Mouse (Mus musculus): ENCODE results near the gene Cdc25a. TPM values are rescaled to one million over a fixed set of nuclear protein-coding genes. Genes with fewer than 3 reads are reported as not detected.
A peak's percentile ranks its signal among the peaks of the same experiment; 100 is the strongest.

Cdc25a gene
- polyA plus RNA-seq, 1 experiment: 75.6 TPM

DNA sequence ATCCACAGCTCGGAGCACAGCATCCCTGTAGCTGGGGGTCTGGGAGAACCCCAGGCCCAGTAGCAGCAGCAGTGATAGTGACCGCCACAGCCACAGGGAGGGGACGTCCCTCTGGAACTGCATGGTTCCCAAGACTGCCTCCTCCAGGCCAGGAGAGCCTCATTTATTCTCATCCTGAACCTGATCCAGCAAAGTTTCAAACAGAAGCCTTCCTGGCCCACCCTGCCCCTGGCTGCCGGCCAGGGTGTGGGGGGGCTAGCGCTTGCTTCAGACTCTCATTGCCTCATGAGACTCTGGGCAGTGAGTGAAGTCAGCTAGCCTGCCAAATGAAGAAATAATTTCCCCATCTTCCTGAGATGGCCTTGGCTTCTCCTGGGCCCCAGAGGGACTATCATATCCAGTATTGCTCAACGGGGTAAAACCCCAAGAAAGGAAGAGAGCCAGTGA lies 26.0 kb upstream of the Cdc25a start, which contains the start of gene Camp:
Gene Camp (minus strand): TSS at position 306 of the 447 bp plus-strand sequence.
- Histone ChIP-seq H3K27ac (ENCODE audit: insufficient read depth, low read length) (no peak within 1 kb of the TSS), H3K36me3 (ENCODE audit: control insufficient read depth, insufficient read depth, low read length, poor library complexity, severe bottlenecking) (no peaks in the 10 kb centered on the region), H3K9ac (ENCODE audit: low read depth, poor library complexity, severe bottlenecking) (no peak within 1 kb of the TSS), H3K4me1 (ENCODE audit: control insufficient read depth, insufficient read depth, low read length) (no peaks in the 10 kb centered on the region), H3K27me3 (ENCODE audit: control insufficient read depth, insufficient read depth, low read length, poor library complexity, severe bottlenecking) (no peaks in the 10 kb centered on the region), H3K4me3 (ENCODE audit: low read depth, low read length) (no peak within 1 kb of the TSS), H3K9me3 (replicated peaks; ENCODE audit: control insufficient read depth, insufficient read depth, low read length, poor library complexity, severe bottlenecking) (no peaks in the 10 kb centered on the region)
- no peak for TF ChIP-seq EP300 (IDR thresholded peaks at IDR 0.05; ENCODE audit: insufficient read depth, low read depth, low read length)

- Histone ChIP-seq H3K27ac (ENCODE audit: insufficient read depth, low read length) (no peak overlapping the region), H3K36me3 (ENCODE audit: control insufficient read depth, insufficient read depth, low read length, poor library complexity, severe bottlenecking) (no peaks in the 10 kb centered on the region), H3K27me3 (ENCODE audit: control insufficient read depth, insufficient read depth, low read length, poor library complexity, severe bottlenecking) (no peaks in the 10 kb centered on the region), H3K9me3 (replicated peaks; ENCODE audit: control insufficient read depth, insufficient read depth, low read length, poor library complexity, severe bottlenecking) (no peaks in the 10 kb centered on the region), H3K4me1 (ENCODE audit: control insufficient read depth, insufficient read depth, low read length) (no peaks in the 10 kb centered on the region), H3K4me3 (ENCODE audit: low read depth, low read length) (no peak overlapping the region), H3K9ac (ENCODE audit: low read depth, poor library complexity, severe bottlenecking) (no peak overlapping the region)
- TF ChIP-seq POLR2A (IDR thresholded peaks at IDR 0.05; ENCODE audit: insufficient read depth, low read length) (no peak), CTCF (IDR thresholded peaks at IDR 0.05; ENCODE audit: low read depth, low read length) (no peak), EP300 (IDR thresholded peaks at IDR 0.05; ENCODE audit: insufficient read depth, low read depth, low read length) (no peak)
Observed at GRCm38 (mm10) chr9:109850099-109850498, 25.3 kb upstream of the Cdc25a start.

DNA sequence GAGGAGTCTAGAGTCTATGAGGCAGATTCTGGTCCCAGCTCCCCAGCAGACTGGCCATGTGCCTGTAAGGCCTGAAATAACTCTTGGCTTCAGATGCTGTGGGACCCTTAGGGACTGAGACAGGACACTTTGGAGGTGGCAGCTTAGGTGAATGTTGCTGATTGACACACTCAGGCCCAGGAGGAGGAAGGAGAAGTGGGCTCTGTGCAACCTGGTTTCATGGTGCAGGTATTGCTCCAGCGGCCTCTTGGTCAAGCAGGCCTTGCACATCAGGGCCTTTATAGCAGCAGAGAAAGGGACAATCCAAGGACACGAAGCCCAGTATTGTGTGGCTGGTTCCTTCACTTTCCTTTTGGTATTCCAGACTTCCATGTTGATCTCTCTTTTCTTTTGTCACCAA lies 21.0 kb upstream of the Cdc25a start:
- Histone ChIP-seq H3K4me3 (ENCODE audit: low read depth, low read length) (no peak overlapping the region), H3K27ac (ENCODE audit: insufficient read depth, low read length) (no peak overlapping the region), H3K4me1 (ENCODE audit: control insufficient read depth, insufficient read depth, low read length) (no peaks in the 10 kb centered on the region), H3K9me3 (replicated peaks; ENCODE audit: control insufficient read depth, insufficient read depth, low read length, poor library complexity, severe bottlenecking) (no peaks in the 10 kb centered on the region), H3K36me3 (ENCODE audit: control insufficient read depth, insufficient read depth, low read length, poor library complexity, severe bottlenecking) (no peaks in the 10 kb centered on the region), H3K27me3 (ENCODE audit: control insufficient read depth, insufficient read depth, low read length, poor library complexity, severe bottlenecking) (no peaks in the 10 kb centered on the region), H3K9ac (ENCODE audit: low read depth, poor library complexity, severe bottlenecking) (no peak overlapping the region)
- TF ChIP-seq POLR2A (IDR thresholded peaks at IDR 0.05; ENCODE audit: insufficient read depth, low read length) (no peak), CTCF (IDR thresholded peaks at IDR 0.05; ENCODE audit: low read depth, low read length) (no peak), EP300 (IDR thresholded peaks at IDR 0.05; ENCODE audit: insufficient read depth, low read depth, low read length) (no peak)

DNA sequence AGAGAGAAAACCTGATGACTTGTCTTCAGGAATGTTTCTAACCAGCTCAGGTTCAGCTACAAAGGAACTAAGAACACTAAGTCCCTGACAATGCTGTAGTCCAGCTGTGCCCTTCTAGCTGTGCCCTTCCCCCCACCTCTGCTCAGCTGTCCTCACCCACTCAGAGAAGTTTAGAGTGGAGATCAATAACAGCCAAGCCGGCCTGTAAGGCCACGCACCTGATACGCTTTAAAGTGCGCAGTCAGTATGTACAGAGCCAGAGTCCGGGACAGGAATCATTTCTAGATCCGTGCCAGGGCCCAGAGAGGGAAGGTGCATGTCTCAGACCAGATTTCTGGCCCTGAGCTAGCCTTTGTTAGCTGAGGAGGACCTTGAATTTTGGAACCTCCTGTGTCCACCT lies 19.4 kb upstream of the Cdc25a start:
- H3K9me3 ChIP-seq (replicated peaks; ENCODE audit: control insufficient read depth, insufficient read depth, low read length, poor library complexity, severe bottlenecking): no peaks in the 10 kb centered on the region
- no peaks in the 10 kb centered on the region for H3K4me1 ChIP-seq (ENCODE audit: control insufficient read depth, insufficient read depth, low read length)
- no peak overlapping the region for H3K4me3 ChIP-seq (ENCODE audit: low read depth, low read length)
- TF ChIP-seq POLR2A (IDR thresholded peaks at IDR 0.05; ENCODE audit: insufficient read depth, low read length) (no peak), EP300 (IDR thresholded peaks at IDR 0.05; ENCODE audit: insufficient read depth, low read depth, low read length) (no peak), CTCF (IDR thresholded peaks at IDR 0.05; ENCODE audit: low read depth, low read length) (no peak)
- no peak overlapping the region for H3K27ac ChIP-seq (ENCODE audit: insufficient read depth, low read length)
- H3K36me3 ChIP-seq (ENCODE audit: control insufficient read depth, insufficient read depth, low read length, poor library complexity, severe bottlenecking): no peaks in the 10 kb centered on the region
- H3K27me3 ChIP-seq (ENCODE audit: control insufficient read depth, insufficient read depth, low read length, poor library complexity, severe bottlenecking): no peaks in the 10 kb centered on the region
- H3K9ac ChIP-seq (ENCODE audit: low read depth, poor library complexity, severe bottlenecking): no peak overlapping the region

DNA sequence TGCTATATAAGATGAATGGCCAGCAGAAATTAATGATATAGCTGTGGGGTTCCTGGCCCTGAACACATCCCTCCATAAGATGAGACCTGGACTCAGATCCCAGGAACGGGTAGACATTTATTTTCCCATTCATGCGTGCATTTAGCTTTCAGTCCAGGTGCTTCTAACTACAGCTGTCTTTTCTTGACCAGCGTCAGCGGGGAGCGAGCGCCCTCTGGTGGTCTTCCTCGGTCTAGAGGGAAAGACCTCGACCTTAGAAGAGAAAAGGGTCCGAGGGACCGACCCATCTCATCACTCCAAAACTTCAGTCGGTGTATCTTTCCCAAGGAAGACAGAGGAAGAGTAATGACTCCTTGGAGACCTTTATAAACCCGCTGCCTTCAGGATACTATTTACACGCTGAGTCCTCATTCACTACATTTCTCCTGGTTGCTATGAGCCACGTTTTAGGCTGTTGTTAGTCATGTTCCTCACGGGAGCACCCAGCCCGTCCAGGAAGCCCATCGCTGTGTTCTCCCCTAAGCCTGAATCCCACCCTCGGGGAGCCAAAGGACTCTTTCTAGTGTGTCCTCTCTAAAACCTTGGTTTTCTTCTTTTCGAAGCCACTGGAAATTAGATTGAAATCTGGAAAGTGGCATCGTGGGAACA lies 12.9 kb upstream of the Cdc25a start:
- H3K4me1 ChIP-seq (ENCODE audit: control insufficient read depth, insufficient read depth, low read length): peaks cover 5% of the 10 kb centered on the region
- no peaks in the 10 kb centered on the region for H3K9me3 ChIP-seq (replicated peaks; ENCODE audit: control insufficient read depth, insufficient read depth, low read length, poor library complexity, severe bottlenecking)
- no peaks in the 10 kb centered on the region for H3K27me3 ChIP-seq (ENCODE audit: control insufficient read depth, insufficient read depth, low read length, poor library complexity, severe bottlenecking)
- H3K27ac ChIP-seq (ENCODE audit: insufficient read depth, low read length): no peak overlapping the region
- TF ChIP-seq EP300 (IDR thresholded peaks at IDR 0.05; ENCODE audit: insufficient read depth, low read depth, low read length): no peak
- peak; percentile 96 for TF ChIP-seq CTCF (IDR thresholded peaks at IDR 0.05; ENCODE audit: low read depth, low read length)
- TF ChIP-seq POLR2A (IDR thresholded peaks at IDR 0.05; ENCODE audit: insufficient read depth, low read length): no peak
- no peaks in the 10 kb centered on the region for H3K36me3 ChIP-seq (ENCODE audit: control insufficient read depth, insufficient read depth, low read length, poor library complexity, severe bottlenecking)
- no peak overlapping the region for H3K9ac ChIP-seq (ENCODE audit: low read depth, poor library complexity, severe bottlenecking)
- no peak overlapping the region for H3K4me3 ChIP-seq (ENCODE audit: low read depth, low read length)

DNA sequence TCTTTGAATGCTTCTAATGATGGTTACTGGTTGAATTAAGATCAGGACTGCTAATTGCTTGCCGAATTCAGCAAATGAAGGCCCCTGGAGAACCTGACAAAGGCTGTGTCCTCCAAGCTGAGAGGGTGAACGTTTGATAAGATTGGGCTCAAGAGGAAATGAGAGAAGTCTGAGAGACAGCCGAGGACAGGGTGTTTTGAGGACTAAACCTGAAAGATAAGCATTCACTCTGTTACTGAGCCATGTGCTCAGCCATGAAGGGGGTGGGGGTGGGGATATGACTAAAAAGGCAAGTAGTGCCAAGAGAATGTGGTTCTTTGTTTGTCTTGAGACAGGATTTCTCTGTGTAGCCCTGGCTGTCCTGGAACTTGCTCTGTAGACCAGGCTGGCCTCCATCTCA lies 12.3 kb upstream of the Cdc25a start:
- H3K27ac ChIP-seq (ENCODE audit: insufficient read depth, low read length): no peak overlapping the region
- no peak overlapping the region for H3K4me3 ChIP-seq (ENCODE audit: low read depth, low read length)
- H3K4me1 ChIP-seq (ENCODE audit: control insufficient read depth, insufficient read depth, low read length): peaks cover 5% of the 10 kb centered on the region
- H3K9ac ChIP-seq (ENCODE audit: low read depth, poor library complexity, severe bottlenecking): no peak overlapping the region
- H3K9me3 ChIP-seq (replicated peaks; ENCODE audit: control insufficient read depth, insufficient read depth, low read length, poor library complexity, severe bottlenecking): no peaks in the 10 kb centered on the region
- no peaks in the 10 kb centered on the region for H3K36me3 ChIP-seq (ENCODE audit: control insufficient read depth, insufficient read depth, low read length, poor library complexity, severe bottlenecking)
- no peak for TF ChIP-seq POLR2A (IDR thresholded peaks at IDR 0.05; ENCODE audit: insufficient read depth, low read length)
- no peak for TF ChIP-seq EP300 (IDR thresholded peaks at IDR 0.05; ENCODE audit: insufficient read depth, low read depth, low read length)
- no peak for TF ChIP-seq CTCF (IDR thresholded peaks at IDR 0.05; ENCODE audit: low read depth, low read length)
- H3K27me3 ChIP-seq (ENCODE audit: control insufficient read depth, insufficient read depth, low read length, poor library complexity, severe bottlenecking): no peaks in the 10 kb centered on the region
